Mouse (Mus musculus) A20 (cell line): ENCODE measurements around the gene Sap18.
"Not testable (repeated sequence)": the region's sequence is repeated elsewhere in the genome, so short reads cannot be mapped to it uniquely, and the experiment has no call there.

ENCODE experiments used
- DNase-seq: peaks from one replicate; pipeline ENCODE4 v3.0.0-alpha.2; 2011; ENCODE audit warnings: low read depth, low spot score

The Sap18 gene

DNA sequence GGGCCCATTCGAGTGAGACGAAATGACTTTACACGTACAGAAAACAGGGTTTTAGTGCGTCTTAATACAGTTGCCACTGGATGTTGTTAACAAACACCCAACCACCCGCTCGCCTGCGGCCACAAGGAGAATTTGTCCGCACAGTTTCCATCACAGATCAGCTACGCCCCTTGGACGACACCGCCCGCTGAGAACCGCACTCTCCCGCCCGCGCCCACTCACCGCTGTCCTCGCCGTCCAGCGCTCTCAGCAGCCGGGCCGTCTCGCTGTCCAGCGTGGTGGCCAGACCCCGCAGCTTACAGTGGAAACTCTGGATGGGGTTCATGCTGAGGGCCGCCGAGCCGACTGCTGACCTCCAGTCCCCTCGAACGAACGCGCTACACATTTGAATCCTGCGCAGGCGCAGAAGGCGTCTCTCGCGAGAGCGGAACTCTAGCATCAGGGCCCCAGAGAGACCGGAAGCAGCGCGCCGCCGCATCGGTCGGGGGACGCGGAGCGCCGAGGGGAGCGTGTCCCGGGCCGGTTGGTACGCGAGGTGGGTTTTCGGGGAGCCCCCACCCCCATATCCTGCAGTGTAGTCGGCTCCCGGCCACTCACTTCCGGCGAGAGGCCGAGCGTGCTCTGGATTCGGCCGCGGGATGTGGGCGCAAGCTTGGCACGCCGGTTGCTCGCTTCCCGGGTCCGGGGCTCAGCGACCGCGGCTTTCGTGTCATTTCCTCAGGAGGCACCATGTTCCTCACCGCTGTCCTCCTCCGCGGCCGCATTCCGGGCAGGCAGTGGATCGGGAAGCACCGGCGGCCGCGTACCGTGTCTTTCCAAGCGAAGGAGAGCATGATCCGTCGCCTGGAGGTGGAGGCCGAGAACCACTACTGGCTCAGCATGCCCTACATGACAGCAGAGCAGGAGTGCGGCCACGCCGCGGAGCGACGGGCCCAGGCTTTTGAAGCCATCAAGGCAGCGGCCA is 28.1 kb downstream of the Sap18 start, which contains the start of the genes Ska3 and Mrpl57:
Ska3 (minus strand) TSS at position 398 of the 964 bp plus-strand sequence.
Mrpl57 (plus strand) TSS at position 447 of the 964 bp plus-strand sequence.
- DNase-seq: peak; percentile 97

DNA sequence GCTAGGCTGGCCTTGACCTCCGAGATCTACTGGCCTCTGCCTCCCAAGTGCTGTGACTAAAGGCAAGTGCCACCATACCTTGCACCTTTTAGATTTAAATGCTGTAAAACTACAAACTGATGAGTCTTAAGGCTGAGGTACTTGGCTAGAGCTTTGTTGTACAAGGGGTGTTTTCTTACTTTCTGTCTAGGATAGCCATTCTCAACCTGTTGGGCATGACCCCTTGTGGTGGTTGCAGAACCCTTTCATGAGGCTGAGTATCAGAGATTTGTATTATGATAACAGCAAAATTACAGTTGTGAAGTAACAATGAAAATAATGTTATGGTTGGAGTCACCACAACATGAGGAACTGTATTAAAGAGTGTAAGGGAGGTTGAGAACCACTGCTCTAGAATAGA is 29.3 kb downstream of the Sap18 start:
- peak; percentile 70 for DNase-seq

DNA sequence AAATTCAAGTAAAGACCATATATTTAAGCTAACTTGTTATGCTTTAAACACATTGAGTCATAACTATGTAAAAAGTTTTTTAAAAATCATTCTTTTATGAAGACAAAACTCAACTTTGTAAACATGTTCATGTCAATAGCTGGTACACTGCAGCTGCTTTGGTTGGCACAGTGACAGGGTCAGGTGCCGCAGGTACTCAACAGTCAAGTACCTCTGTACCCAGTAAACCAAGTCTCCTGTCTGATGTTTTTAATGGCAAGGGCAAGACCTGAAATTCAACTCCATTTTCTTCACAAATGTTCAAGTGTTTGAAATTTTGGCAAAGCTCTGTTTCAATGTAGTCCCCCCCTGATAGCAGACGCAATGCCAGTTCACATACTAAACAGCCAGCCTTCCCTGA is 35.5 kb downstream of the Sap18 start:
- DNase-seq: peak; percentile 73

DNA sequence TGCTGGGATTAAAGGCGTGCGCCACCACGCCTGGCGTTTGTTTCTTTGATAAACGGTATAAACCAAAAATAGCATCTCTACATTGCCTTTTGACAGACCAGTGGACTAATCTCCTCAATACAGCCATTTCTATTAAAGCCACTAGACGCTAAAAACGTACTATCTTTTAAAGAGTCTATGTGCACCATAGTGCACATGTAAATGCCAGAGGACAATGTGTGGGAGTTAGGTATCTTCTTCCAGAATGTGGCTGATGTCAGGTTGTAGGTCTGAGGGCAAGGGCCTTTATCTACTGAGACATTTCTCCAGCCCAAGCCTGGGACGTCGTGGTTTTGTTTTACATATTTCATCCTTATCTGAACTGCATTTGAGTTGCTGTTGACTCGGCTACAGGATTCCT is 37.2 kb downstream of the Sap18 start:
- DNase-seq: no peak

DNA sequence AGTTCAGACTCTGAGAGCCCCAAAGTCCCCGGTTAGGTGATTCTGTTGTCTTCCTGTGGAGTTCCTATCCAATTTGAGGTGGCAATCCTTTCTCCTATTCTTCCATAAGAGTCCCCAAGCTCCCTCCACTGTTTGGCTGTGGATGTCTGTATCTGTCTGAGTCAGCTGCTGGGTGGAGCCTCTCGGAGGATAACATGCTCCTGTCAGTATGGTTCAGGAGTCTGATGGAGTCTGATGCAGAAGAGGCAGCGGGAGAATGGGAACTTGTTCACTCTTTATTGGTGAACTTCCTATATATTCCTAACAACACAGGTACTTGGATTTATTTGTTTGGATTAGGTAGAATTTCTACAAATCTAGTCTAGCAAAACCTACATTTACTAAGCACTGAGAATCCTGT is 46.6 kb downstream of the Sap18 start:
- no peak for DNase-seq

DNA sequence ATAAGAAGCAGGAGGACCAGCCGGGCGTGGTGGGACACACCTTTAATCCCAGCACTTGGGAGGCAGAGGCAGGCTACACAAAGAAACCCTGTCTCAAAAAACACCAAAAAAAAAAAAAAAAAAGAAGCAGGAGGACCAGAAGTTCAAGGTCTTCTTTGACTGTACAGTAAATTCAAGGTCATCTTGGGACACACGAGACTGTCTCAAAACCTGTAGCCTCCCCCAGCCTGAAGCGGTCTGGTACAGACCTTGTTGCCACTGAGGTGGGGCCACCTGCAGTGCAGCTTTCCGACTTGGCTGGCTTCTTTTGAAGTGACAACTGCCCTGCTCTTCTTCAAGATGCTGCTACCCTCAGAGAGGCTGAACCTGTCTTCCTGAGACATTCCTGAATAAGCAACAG is 50.1 kb downstream of the Sap18 start:
- DNase-seq: not testable (repeated sequence)

DNA sequence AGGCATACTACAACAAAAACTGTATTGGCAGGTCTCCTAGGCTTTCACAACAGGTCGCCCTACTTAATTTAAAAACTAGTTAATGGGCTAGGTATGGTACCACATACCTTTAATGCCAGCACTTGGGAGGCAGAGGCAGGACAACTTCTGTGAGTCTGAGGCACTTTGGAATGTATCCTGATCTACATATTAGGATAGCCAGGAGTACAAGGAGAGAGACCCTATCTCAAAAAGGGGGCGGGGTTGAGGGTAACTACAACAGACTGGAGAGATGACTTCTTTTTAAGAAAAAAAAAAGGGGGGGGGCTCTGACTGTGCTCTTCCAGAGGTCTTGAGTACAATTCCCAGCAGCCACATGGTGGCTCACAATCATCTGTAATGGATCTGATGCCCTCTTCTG is 50.7 kb downstream of the Sap18 start:
- DNase-seq: no peak

DNA sequence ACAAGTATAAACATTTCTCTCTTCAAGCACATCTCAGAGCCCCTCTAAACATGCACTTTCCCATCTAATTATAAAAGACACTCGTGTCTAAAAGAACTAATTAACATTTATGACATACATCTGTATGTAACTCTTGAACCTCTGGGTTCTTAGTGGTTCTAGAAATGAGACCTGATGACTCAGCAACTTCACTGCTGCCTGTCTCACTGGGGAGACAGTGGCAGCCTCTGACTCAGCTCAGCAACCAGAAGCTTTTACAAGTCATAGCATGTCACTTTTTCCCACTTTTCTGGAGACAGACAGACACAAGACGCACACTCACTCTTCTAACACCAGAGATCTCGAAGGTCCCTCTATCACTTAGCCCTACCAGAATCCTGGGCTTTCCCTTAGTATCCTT is 52.4 kb downstream of the Sap18 start:
- DNase-seq: no peak

DNA sequence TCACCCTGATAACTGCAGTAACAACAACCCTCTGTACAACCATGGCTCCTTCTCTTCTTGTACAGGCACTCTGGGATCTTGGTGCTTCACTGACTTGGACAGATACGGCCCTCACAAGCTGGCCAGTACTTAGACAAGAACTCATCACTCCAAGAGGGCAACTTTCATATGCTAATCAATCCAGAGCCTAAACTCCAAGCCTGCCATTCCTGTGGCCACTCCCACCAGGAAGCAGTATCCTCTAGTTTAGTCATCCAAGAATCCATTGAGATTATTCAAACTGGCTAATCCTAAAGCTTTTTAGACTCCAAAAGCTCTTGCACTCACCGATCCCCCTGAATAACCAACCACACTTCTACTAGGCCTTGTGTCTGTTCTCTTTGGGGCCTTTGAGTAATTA is 55.0 kb downstream of the Sap18 start:
- no peak for DNase-seq

DNA sequence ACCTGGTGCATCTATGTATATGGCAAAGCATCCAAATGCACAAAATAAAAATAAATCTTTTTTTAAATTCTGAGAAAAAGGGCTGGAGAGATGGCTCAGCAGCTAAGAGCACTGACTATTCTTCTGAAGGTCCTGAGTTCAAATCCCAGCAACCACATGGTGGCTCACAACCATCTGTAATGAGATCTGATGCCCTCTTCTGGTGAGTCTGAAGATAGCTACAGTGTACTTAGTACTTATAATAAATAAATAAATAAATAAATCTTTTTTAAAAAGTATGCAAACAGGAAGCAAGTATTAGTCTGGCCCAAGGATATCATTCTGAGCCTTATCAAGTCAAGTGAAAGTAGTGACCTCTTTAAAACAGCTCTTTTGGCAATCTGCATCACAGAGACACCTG is 58.1 kb downstream of the Sap18 start:
- not testable (repeated sequence) for DNase-seq
